Mouse (Mus musculus): ENCODE measurements around the gene Utp18.

Utp18 gene

GRCm38 (mm10) chr11:93829327-93829679, 56.3 kb downstream of the Utp18 start:
- no peak for DNase-seq (ENCODE audit: low spot score in 2 of 2)

DNA sequence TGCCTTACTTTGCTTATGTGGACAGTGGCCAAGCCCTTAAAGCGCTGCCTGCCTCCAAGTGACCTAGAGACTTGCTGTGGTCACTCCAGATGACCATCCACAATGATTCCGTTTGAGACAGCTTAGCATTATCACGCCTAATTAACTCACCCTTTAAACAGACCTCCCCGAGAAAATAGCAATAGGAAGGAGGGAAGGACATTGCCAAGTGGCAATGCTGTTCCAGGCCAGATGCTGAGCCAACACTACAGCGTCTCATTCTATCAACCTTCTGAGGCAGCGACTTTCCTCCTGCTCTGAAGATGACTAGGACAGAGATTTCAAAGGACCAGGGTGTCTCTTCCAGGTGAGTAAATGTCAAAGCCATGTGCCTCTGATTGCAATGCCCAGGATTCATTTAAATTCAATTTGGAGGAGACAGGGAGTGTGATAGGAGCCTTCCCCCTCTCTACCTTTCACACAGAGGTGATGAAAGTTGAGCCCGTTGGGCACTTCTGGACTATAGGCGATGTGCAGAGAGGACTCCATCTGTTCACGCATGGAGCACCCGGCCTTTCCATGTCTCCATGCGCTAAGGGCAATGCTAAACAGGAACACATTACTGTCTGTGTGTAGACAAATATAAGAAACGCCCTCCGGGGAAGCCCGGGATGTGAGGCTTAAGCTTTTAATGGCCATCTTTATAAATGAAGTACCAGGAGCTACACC, 56.8 kb downstream of the Utp18 start:
- no peak for DNase-seq (ENCODE audit: low spot score in 2 of 2)

DNA sequence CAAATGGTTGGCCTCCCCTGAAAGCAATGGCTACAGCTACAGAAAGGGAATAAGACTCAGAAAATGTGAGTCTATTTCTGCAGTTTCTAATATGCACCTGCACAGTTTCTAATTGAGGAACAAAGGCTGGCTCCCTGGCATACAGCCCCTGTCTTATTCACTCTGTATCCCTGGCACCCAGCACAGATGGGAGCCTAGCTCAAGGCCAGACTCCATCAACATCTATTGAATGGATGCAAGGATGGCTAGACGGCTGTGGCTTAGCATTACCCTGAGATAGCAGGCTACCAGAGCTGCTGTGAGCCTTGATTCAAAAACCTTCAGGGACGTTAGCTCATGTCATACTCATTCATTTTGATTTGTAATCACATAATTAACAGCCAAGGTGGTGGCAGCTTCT, 63.3 kb downstream of the Utp18 start:
- no peak for DNase-seq (ENCODE audit: low spot score in 2 of 2)

DNA sequence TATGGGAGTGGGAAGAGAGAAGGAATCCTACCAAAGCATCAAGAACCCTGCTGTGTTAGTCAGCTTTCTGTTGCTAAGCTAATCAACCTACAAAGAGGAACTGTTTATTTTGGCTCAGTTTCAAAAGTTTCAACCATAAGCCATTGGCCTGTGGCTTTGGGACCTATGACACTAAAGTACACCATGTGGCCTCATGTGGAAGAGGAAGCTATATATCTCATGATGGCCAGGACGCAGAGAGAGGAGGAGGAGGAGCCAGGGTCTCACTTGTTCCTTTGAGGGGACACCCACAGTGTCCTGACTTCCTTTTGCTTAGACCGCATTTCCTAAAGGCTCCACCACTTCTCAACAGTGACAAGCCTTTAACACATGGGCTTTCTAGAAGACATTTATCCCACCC, 64.0 kb downstream of the Utp18 start:
- no peak for DNase-seq (ENCODE audit: low spot score in 2 of 2)

- DNase-seq (ENCODE audit: low spot score in 2 of 2), result no peak
Measured at GRCm38 (mm10) chr11:93817966-93818738, 67.4 kb downstream of the Utp18 start.

DNA sequence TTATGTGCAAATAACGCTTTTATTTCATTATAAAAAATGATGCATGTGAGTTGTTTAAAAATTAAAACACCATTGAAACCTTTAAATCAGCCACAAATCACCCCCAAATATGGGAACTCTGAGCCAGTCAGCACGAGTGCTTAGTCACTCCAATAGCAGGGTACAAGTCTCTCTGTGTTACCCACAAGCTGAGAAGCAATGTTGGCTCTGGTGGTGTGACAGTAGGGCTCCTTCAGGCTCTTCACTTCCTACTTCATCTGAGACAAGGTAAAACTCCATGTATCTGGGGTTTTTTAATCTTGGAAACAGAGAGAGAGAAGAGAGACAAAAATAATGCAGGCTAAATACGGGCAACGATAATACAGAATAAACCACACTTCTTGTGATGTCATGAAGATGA, 72.6 kb downstream of the Utp18 start:
- no peak for DNase-seq (ENCODE audit: low spot score in 2 of 2)

DNA sequence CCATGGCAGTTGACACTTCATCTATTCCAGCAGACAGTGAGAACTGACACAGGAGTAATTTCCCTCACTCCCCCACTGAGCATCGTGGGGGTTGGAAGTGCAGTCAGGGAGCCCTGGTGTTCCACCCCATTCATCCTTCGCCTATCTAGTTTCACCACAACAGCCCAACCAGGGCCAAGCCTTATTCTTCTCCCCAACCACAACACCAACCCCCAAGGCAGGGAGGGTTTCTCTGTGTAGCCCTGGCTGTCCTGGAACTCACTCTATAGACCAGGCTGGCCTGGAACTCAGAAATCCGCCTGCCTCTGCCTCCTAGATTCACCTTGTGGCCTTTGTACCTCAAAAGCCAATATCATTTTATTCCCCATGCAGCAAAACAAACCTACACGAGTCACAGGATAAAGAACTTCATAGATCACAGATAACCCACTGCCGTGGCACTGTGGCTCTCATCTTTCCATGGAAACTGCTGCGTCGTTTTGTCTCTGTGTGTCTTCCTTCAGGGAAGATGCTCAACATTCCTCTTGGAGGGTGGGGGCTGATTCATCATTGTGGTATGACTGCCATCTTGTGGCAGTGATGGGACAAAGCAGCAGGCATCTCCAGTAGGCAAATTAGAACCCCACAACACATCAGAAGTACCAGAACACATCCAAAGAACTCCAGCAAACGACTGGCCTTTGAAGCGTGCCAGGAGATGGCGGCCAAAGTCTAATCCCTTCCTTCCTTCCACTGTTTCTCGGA, 73.3 kb downstream of the Utp18 start:
- peak in 1 of 2 experiments; percentile 9 for DNase-seq (ENCODE audit: low spot score in 2 of 2)
